Mouse (Mus musculus) liver, adult (tissue): ENCODE results near the gene Abcf1.

Source experiments
- GATA4 ChIP-seq: IDR thresholded peaks from 2 replicates; pipeline ENCODE4 v1.6.1; 2014; ENCODE audit warnings: mild to moderate bottlenecking, low read length; ENCODE audit not compliant: insufficient replicate concordance

Gene Abcf1

GRCm38 (mm10) chr17:35993675-35994074, 24.1 kb upstream of the Abcf1 start:
- no peak for TF ChIP-seq GATA4

- no peak for TF ChIP-seq GATA4
Measured at GRCm38 (mm10) chr17:35991781-35992180, 22.2 kb upstream of the Abcf1 start.

- TF ChIP-seq GATA4, result no peak
Measured at GRCm38 (mm10) chr17:35981776-35982175, 12.2 kb upstream of the Abcf1 start.

- no peak for TF ChIP-seq GATA4
Measured at GRCm38 (mm10) chr17:35980363-35980754, 10.8 kb upstream of the Abcf1 start.

GRCm38 (mm10) chr17:35979401-35980362, 10.1 kb upstream of the Abcf1 start, which contains the start of the genes Gnl1 and Prr3:
TSS of gene Gnl1 (plus strand) at chr17:35979851.
TSS of gene Prr3 (minus strand) at chr17:35980236.
- TF ChIP-seq GATA4, result peak; percentile 13; the same call in 1 of the 2 replicates

- no peak for TF ChIP-seq GATA4
Measured at GRCm38 (mm10) chr17:35978811-35979400, 9.3 kb upstream of the Abcf1 start.

GRCm38 (mm10) chr17:35972131-35972530, 2.6 kb upstream of the Abcf1 start:
- TF ChIP-seq GATA4, result no peak

- TF ChIP-seq GATA4, result no peak
Measured at GRCm38 (mm10) chr17:35967621-35968020, 1.9 kb downstream of the Abcf1 start.

- TF ChIP-seq GATA4, result no peak
Measured at GRCm38 (mm10) chr17:35963279-35963678, 6.3 kb downstream of the Abcf1 start.

- TF ChIP-seq GATA4, result no peak
Measured at GRCm38 (mm10) chr17:35958533-35959223, 10.9 kb downstream of the Abcf1 start.

- no peak for TF ChIP-seq GATA4
Measured at GRCm38 (mm10) chr17:35954665-35955064, 14.9 kb downstream of the Abcf1 start.

- no peak for TF ChIP-seq GATA4
Measured at GRCm38 (mm10) chr17:35939941-35940340, 29.6 kb downstream of the Abcf1 start.

- TF ChIP-seq GATA4, result no peak
Measured at GRCm38 (mm10) chr17:35939108-35939507, 30.5 kb downstream of the Abcf1 start.

- no peak for TF ChIP-seq GATA4
Measured at GRCm38 (mm10) chr17:35937700-35938348, 31.7 kb downstream of the Abcf1 start.

GRCm38 (mm10) chr17:35932608-35933007, 37.0 kb downstream of the Abcf1 start:
- no peak for TF ChIP-seq GATA4
